Mouse (Mus musculus): ENCODE measurements around the gene Stn1. TPM values are rescaled to one million over a fixed set of nuclear protein-coding genes. Genes with fewer than 3 reads are reported as not detected.

Gene Stn1
- polyA plus RNA-seq, 1 experiment from 2014 or later, result 58.9 TPM

DNA sequence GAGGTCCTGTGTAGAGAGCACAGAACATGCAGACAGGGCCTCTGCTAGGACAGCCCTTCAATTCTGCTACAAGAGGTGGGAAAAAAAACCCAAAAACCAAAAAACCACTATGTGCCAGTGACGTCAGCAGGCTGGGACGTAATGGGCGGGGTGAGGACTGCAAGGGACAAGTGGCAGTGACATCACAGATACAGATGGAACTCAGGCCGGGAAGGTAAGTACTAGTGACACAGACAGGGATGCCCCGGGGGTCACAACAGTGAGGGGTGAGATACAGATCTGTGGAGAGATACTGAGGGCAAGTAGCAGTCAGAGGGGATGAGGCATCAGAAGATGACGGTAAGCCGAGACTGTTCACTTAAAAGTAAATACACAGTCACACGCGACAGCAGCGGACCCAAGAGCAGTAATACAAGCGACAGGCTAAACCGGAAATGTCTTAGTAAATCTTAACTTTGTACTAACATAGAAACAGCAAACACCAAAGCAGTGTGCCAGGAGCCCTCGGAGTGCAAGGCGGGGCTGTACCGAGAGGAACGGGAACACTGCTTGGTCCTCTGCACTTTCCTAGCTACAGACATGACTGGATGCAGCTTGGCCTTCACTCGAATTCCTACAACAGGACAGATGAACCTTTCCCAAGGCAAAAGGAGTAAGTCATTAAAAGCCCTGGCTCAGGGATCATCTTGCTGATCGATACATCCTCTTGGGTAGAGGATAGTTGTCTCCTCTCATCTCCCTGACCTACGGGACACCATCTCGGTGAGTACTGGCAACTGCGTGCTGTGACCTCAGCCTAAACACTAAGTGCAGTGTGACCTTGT is 24.3 kb downstream of the Stn1 start:
- H3K4me2 ChIP-seq (replicated peaks; ENCODE audit: low read depth, low read length), result no peak overlapping the region
- ATAC-seq (ENCODE audit: low FRiP score, low TSS enrichment), result no peak

DNA sequence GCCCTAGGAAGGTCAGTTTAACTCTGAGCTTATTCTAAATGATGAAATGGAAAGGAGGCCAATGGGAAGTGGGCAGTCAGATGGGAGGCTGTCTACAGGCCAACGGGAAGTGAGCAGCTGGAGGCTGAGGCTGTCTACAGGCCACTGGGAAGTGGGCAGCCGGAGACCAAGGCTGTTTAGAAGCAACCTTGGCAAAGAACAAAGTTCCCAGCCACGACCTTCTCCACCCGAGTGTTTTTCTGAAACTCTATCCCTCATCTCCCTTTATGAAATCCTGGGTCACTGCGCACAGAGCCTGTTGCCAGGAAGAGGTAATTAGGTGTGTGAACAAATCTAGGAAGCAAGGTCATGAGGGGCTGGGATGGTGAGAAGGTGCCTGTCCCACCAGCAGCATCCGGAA is 25.3 kb downstream of the Stn1 start:
- Histone ChIP-seq H3K27ac (ENCODE audit: low read length) (peak overlapping the region; percentile 81), H3K9me3 (ENCODE audit: low read length) (no peaks in the 10 kb centered on the region), H3K4me2 (replicated peaks; ENCODE audit: low read depth, low read length) (no peak overlapping the region), H3K9ac (replicated peaks; ENCODE audit: low read length) (no peak overlapping the region), H3K36me3 (ENCODE audit: insufficient read depth, low read length) (peaks cover 16% of the 10 kb centered on the region), H3K4me3 (ENCODE audit: low read length) (no peak overlapping the region), H3K27me3 (ENCODE audit: insufficient read depth, low read length) (no peaks in the 10 kb centered on the region), H3K4me1 (ENCODE audit: insufficient read depth, low read length) (peaks cover 57% of the 10 kb centered on the region)
- 0 out of 2 replicates have a peak, but pooled peaks have one; percentile 20 for ATAC-seq (ENCODE audit: low FRiP score, low TSS enrichment)
- 32% methylated on average over 6 of the region's 6 CpGs for WGBS

More for the DNA sequence above, 24.3 kb downstream of the Stn1 start:
- no peaks in the 10 kb centered on the region for H3K9me3 ChIP-seq (ENCODE audit: low read length)
- peaks cover 18% of the 10 kb centered on the region for H3K36me3 ChIP-seq (ENCODE audit: insufficient read depth, low read length)
- no peak overlapping the region for H3K4me3 ChIP-seq (ENCODE audit: low read length)
- no peaks in the 10 kb centered on the region for H3K27me3 ChIP-seq (ENCODE audit: insufficient read depth, low read length)
- peaks cover 53% of the 10 kb centered on the region for H3K4me1 ChIP-seq (ENCODE audit: insufficient read depth, low read length)
- WGBS, result 46% methylated on average over 21 of the region's 21 CpGs
- peak overlapping the region; percentile 7; the same call in 1 of the 2 replicates for H3K27ac ChIP-seq (ENCODE audit: low read length)
- no peak overlapping the region for H3K9ac ChIP-seq (replicated peaks; ENCODE audit: low read length)

GRCm38 (mm10) chr19:47511294-47511675 is 26.0 kb downstream of the Stn1 start:
- Histone ChIP-seq H3K27me3 (ENCODE audit: insufficient read depth, low read length) (no peaks in the 10 kb centered on the region), H3K4me3 (ENCODE audit: low read length) (no peak overlapping the region), H3K9me3 (ENCODE audit: low read length) (no peaks in the 10 kb centered on the region), H3K27ac (ENCODE audit: low read length) (peak overlapping the region; percentile 81), H3K36me3 (ENCODE audit: insufficient read depth, low read length) (peaks cover 12% of the 10 kb centered on the region), H3K4me1 (ENCODE audit: insufficient read depth, low read length) (peaks cover 57% of the 10 kb centered on the region), H3K9ac (replicated peaks; ENCODE audit: low read length) (0 out of 2 replicates have a peak overlapping the region, but pooled peaks have one; percentile 7), H3K4me2 (replicated peaks; ENCODE audit: low read depth, low read length) (peak overlapping the region; percentile 13)
- WGBS, result 43% methylated on average over 7 of the region's 7 CpGs
- ATAC-seq (ENCODE audit: low FRiP score, low TSS enrichment), result no peak

DNA sequence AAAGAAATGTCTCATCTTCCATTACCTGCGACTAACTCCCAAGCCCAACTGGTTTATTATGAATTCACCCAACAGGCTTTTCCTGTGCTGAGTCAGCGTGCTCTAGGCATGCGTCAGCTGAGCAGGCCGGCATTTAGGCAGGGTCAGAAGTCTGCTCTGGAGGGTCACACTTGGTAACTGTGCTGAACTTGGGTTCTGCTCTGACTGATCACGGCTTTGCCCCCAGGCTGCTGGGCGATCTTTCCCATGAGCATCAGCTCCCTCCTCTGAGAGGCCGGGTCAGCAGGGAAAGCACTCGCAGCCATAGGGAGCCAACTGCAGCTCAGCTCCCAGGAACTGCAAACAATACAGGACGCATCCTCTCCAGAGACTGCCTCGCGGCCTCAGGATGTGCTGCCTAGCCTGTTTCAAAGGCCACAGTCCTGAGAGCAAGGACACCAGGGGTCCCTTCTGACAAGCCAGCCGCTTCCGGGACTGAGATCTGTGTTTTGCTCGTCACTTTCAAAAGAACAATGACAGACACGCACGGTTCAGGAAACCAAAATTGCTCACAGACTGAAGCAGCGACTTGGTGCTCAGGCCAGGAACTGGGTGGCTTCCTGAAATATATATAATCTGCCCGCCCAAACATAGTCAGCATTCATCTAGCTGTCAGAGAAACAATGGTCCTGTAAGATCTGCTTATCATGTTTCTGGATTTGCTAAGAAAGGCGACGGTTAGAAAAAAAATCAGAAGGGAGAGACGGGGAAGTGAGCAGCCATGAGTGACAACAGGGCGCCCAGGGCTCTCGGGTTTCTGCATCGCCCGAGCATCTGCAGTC is 26.6 kb downstream of the Stn1 start:
- Histone ChIP-seq H3K4me1 (ENCODE audit: insufficient read depth, low read length) (peaks cover 57% of the 10 kb centered on the region), H3K27ac (ENCODE audit: low read length) (peak overlapping the region; percentile 81), H3K4me2 (replicated peaks; ENCODE audit: low read depth, low read length) (peak overlapping the region; percentile 13), H3K9ac (replicated peaks; ENCODE audit: low read length) (peak overlapping the region; percentile 7; the same call in 1 of the 2 replicates), H3K9me3 (ENCODE audit: low read length) (no peaks in the 10 kb centered on the region), H3K4me3 (ENCODE audit: low read length) (no peak overlapping the region), H3K27me3 (ENCODE audit: insufficient read depth, low read length) (no peaks in the 10 kb centered on the region), H3K36me3 (ENCODE audit: insufficient read depth, low read length) (peaks cover 9% of the 10 kb centered on the region)
- ATAC-seq (ENCODE audit: low FRiP score, low TSS enrichment), result peak; percentile 24; the same call in 1 of the 2 replicates
- 27% methylated on average over 25 of the region's 25 CpGs for WGBS

DNA sequence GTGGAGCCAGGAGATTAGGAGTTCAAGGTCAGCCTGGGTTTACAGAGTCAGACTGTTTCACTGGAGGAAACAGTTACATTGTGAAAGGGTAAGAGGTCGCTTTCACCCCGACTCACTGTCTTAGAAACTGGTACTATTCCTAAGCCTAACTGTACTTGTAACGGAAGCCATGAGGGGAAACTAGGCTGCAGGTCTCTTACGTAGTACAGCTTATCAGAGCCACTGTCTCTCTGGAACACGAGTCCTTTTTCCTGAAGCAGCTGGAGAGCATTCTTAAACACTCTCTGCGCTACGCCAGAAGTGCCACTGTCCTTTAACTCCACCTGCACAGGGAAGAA is 27.2 kb downstream of the Stn1 start:
- ATAC-seq (ENCODE audit: low FRiP score, low TSS enrichment), result no peak
- Histone ChIP-seq H3K4me2 (replicated peaks; ENCODE audit: low read depth, low read length) (0 out of 2 replicates have a peak overlapping the region, but pooled peaks have one; percentile 13), H3K9me3 (ENCODE audit: low read length) (no peaks in the 10 kb centered on the region), H3K36me3 (ENCODE audit: insufficient read depth, low read length) (peaks cover 11% of the 10 kb centered on the region), H3K9ac (replicated peaks; ENCODE audit: low read length) (no peak overlapping the region), H3K4me1 (ENCODE audit: insufficient read depth, low read length) (peaks cover 57% of the 10 kb centered on the region), H3K4me3 (ENCODE audit: low read length) (no peak overlapping the region), H3K27ac (ENCODE audit: low read length) (peak overlapping the region; percentile 81), H3K27me3 (ENCODE audit: insufficient read depth, low read length) (no peaks in the 10 kb centered on the region)
- 67% methylated on average over 7 of the region's 7 CpGs for WGBS

GRCm38 (mm10) chr19:47508771-47509281 is 28.5 kb downstream of the Stn1 start:
- Histone ChIP-seq H3K4me2 (replicated peaks; ENCODE audit: low read depth, low read length) (no peak overlapping the region), H3K9ac (replicated peaks; ENCODE audit: low read length) (peak overlapping the region; percentile 19; the same call in 1 of the 2 replicates), H3K4me3 (ENCODE audit: low read length) (no peak overlapping the region), H3K9me3 (ENCODE audit: low read length) (no peaks in the 10 kb centered on the region), H3K27me3 (ENCODE audit: insufficient read depth, low read length) (no peaks in the 10 kb centered on the region), H3K4me1 (ENCODE audit: insufficient read depth, low read length) (peaks cover 57% of the 10 kb centered on the region), H3K27ac (ENCODE audit: low read length) (peak overlapping the region; percentile 81), H3K36me3 (ENCODE audit: insufficient read depth, low read length) (peaks cover 7% of the 10 kb centered on the region)
- WGBS, result 38% methylated on average over 5 of the region's 5 CpGs
- ATAC-seq (ENCODE audit: low FRiP score, low TSS enrichment), result peak; percentile 24; the same call in 1 of the 2 replicates

- WGBS, result 51% methylated on average over 3 of the region's 3 CpGs
- no peaks in the 10 kb centered on the region for H3K27me3 ChIP-seq (ENCODE audit: insufficient read depth, low read length)
- H3K4me1 ChIP-seq (ENCODE audit: insufficient read depth, low read length), result peaks cover 51% of the 10 kb centered on the region
- no peak for ATAC-seq (ENCODE audit: low FRiP score, low TSS enrichment)
- H3K9ac ChIP-seq (replicated peaks; ENCODE audit: low read length), result 0 out of 2 replicates have a peak overlapping the region, but pooled peaks have one; percentile 11
- H3K9me3 ChIP-seq (ENCODE audit: low read length), result no peaks in the 10 kb centered on the region
- no peak overlapping the region for H3K4me3 ChIP-seq (ENCODE audit: low read length)
- 0 out of 2 replicates have a peak overlapping the region, but pooled peaks have one; percentile 10 for H3K4me2 ChIP-seq (replicated peaks; ENCODE audit: low read depth, low read length)
- peak overlapping the region; percentile 81 for H3K27ac ChIP-seq (ENCODE audit: low read length)
- peaks cover 7% of the 10 kb centered on the region for H3K36me3 ChIP-seq (ENCODE audit: insufficient read depth, low read length)
Measured at GRCm38 (mm10) chr19:47508191-47508590, 29.1 kb downstream of the Stn1 start.

GRCm38 (mm10) chr19:47507128-47508121 is 29.9 kb downstream of the Stn1 start:
- Histone ChIP-seq H3K9me3 (ENCODE audit: low read length) (no peaks in the 10 kb centered on the region), H3K4me2 (replicated peaks; ENCODE audit: low read depth, low read length) (no peak overlapping the region), H3K9ac (replicated peaks; ENCODE audit: low read length) (0 out of 2 replicates have a peak overlapping the region, but pooled peaks have one; percentile 11), H3K27ac (ENCODE audit: low read length) (peak overlapping the region; percentile 81), H3K4me1 (ENCODE audit: insufficient read depth, low read length) (peaks cover 44% of the 10 kb centered on the region), H3K27me3 (ENCODE audit: insufficient read depth, low read length) (no peaks in the 10 kb centered on the region), H3K36me3 (ENCODE audit: insufficient read depth, low read length) (peaks cover 11% of the 10 kb centered on the region), H3K4me3 (ENCODE audit: low read length) (no peak overlapping the region)
- ATAC-seq (ENCODE audit: low FRiP score, low TSS enrichment), result no peak
- 52% methylated on average over 27 of the region's 27 CpGs for WGBS

DNA sequence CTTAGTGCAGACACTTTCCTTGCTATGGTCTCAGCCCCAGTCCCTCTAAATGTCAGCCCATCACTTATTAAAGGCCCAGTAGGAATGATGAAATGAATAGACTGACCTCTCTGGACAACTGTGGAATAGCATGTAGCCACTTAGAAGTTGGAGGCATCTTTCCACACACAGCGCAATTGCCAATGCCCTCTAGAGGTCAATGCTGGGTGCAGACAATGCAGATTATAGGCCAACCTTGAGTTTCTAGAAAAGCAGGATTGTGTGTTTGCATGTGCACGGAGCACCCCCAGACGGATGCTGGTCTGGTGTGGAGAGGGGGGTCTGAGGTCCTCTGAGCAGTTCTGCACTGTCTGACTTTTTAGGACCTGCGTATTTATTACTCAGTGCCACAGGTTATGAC is 33.7 kb downstream of the Stn1 start:
- Histone ChIP-seq H3K36me3 (ENCODE audit: insufficient read depth, low read length) (peaks cover 9% of the 10 kb centered on the region; the same call in 1 of the 2 replicates), H3K27ac (ENCODE audit: low read length) (no peak overlapping the region), H3K4me2 (replicated peaks; ENCODE audit: low read depth, low read length) (no peak overlapping the region), H3K4me3 (ENCODE audit: low read length) (no peak overlapping the region), H3K27me3 (ENCODE audit: insufficient read depth, low read length) (no peaks in the 10 kb centered on the region), H3K9ac (replicated peaks; ENCODE audit: low read length) (no peak overlapping the region), H3K4me1 (ENCODE audit: insufficient read depth, low read length) (peaks cover 9% of the 10 kb centered on the region), H3K9me3 (ENCODE audit: low read length) (no peaks in the 10 kb centered on the region)
- ATAC-seq (ENCODE audit: low FRiP score, low TSS enrichment), result peak; percentile 13; the same call in 1 of the 2 replicates
- WGBS, result 71% methylated on average over 4 of the region's 4 CpGs
